Mouse (Mus musculus) testis, postnatal 14 days (tissue): ENCODE results near the gene Cdc123.
A peak's percentile ranks its signal among the peaks of the same experiment; 100 is the strongest.

Experiments used
- DNase-seq: peaks from one replicate; pipeline ENCODE4 v3.0.0; 2021; ENCODE audit warnings: low spot score

Cdc123 gene

GRCm38 (mm10) chr2:5804440-5805045, 40.4 kb downstream of the Cdc123 start:
- no peak for DNase-seq

DNA sequence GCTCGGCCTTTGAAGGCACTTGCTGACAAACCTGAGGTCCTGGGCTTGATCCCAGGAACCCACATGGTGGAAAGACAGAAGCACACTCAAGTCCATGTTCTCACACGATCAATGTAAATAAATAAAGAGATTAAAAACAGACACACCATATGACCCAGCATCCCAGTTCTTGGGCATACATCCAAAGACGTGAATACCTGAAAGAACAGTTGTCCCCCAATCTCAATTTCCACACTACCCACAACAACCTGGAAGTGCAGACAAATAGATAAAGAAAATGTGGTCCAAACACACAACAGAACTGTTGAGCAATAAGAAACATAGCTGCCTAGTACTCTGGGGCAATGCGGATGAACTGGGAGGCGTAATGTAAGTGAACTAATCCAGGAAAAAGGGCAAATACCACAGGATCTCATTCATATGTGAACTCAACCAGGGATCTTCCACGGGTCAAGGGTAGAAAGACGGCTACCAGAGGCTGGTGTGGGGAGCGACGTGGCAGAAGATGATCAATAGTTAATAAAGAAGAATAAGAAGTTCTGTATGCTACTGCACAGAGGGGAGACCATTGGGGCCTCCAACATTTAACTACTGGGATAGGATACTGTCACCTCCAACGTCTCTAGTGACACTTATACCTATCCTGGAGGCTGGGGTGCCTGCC, 42.9 kb downstream of the Cdc123 start:
- DNase-seq, result no peak

- DNase-seq, result no peak
Observed at GRCm38 (mm10) chr2:5801182-5801640, 43.8 kb downstream of the Cdc123 start.

GRCm38 (mm10) chr2:5797816-5798672, 46.9 kb downstream of the Cdc123 start:
- DNase-seq, result no peak

- no peak for DNase-seq
Observed at GRCm38 (mm10) chr2:5793771-5794170, 51.2 kb downstream of the Cdc123 start.

- DNase-seq, result no peak
Observed at GRCm38 (mm10) chr2:5792056-5792455, 52.9 kb downstream of the Cdc123 start.

DNA sequence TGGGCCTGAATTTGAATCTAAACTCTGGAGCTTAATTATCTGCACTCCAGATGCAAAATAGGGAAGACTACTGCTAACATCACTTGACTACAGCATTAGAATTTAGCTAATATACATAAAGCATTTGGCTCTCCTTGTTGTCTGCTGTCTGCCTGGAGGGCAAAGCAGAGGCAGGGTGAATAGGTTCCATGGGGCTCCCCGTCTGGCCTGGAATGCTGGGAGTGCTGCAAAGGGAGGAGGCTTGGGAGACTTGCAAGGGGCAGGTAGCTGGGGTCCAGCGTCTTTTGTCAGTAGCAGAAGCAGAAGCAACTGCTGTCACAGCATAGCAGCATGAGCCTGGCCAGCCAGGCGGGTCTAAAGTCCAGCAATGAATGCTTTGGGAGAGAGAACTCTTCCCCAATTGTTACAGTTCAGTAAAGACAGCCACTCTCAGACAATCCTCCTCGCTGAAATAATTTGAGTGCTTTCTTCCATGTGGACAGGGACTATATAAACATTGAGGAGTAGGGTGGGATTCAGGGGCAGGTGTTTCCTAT, 55.3 kb downstream of the Cdc123 start:
- DNase-seq, result no peak

DNA sequence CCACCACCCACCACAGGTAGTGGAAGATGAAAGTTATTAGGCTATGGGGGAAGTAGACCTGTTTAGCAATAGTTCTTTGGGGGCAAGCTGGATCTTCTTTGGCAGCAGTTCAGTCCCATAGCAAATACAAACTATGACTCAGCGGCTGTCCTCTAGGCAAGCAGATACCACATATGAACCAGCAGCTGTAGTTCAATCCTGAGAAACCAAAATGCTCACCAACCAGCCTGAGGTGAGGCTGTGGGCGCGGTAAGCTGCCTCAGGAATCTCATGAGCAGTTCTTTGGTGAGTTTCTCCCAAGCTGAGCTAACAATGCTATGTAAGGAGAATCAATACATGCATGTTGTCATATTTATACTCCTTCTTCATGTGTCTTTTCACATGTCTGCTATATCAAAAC, 57.6 kb downstream of the Cdc123 start:
- DNase-seq, result no peak

DNA sequence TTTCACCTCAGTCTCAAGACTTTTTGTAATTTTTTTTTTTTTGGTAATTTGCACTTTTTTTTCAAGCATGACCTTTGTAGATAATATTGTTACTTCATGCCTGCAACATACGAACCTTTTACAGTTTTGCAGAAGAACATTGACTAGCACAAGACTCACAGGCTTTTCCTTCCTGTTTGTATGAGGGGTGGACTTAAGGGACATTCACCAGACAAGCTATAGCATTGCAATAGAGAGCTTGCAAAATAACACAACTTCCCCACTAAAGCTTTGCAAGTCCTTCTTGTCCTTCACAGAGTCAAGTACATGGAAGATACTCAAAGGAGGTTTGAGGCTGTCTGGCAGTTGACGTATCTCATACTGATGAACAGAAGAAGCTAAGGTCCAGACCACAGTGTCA, 72.5 kb downstream of the Cdc123 start:
- DNase-seq, result no peak

DNA sequence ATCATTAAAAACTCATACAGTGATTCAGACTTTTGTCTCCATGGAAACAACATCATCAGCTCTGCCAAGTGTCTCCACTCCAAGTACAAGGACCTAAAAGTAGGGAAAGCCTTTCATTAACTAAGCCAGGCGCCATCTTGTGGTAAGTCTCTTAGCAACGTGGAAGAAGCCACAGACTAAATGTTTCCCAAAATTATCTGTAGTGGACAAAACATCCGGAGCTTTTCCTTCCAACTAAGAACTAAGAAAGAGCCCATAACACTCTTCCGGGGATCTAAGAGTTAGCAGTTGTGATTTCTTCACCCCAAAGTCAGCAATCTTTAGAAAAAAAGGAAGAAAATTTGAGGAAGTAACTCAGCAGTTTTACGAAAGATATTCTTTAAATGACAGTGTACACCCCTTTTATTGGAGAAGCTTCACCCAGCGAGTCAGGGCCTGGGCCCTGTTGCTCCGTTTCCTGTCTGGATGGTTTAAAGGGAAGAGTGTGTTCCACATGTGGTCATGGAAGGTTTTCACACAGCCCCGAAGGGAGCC, 74.2 kb downstream of the Cdc123 start:
- no peak for DNase-seq

GRCm38 (mm10) chr2:5769630-5770029, 75.3 kb downstream of the Cdc123 start:
- no peak for DNase-seq

DNA sequence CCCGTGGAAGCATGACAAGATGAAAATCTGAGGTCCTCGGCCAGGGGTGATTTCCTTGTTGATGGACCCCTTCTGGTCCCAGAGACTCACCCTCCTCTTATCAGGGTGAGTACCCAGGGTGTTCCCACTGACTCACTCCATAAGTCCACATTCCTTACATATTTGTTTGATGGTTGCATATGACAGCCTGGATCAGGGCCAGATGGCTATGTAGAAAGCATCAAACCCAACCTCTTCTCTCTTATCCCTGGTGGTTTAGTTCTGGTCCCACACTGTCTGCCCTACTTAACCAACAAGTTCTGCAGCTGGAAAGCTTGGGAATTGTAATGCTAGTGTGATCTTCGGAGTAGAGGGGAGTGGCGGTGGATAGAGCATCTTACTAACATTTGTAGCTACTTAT, 76.0 kb downstream of the Cdc123 start:
- DNase-seq, result no peak

- no peak for DNase-seq
Observed at GRCm38 (mm10) chr2:5762031-5762430, 82.9 kb downstream of the Cdc123 start.

DNA sequence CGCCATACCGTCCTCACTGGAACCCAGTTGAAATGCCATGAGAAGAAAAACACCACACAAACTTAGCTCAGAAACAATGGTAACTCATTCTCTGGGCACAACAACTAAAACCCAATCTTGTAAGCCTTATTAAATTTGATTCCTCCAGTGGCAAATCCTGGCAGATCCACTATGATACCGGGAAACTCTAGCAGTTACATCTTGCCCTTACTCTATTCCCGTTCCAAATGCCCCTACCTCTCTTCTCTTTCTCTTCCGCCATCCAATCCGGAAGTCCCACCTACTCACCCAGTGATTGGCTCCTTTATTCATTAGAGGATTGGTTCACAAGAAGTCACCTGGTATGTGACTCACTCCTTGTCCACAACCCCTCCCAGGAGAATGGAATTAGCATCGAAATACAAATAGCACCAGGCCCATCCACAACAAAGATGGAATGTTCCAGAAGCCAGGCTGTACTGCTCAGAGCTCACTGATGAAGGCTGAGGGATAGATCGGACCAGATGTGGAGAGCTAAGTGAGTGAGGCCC, 84.4 kb downstream of the Cdc123 start:
- no peak for DNase-seq

GRCm38 (mm10) chr2:5758569-5758968, 86.4 kb downstream of the Cdc123 start:
- DNase-seq, result no peak

GRCm38 (mm10) chr2:5750872-5751271, 94.1 kb downstream of the Cdc123 start:
- no peak for DNase-seq

GRCm38 (mm10) chr2:5749210-5749609, 95.8 kb downstream of the Cdc123 start:
- DNase-seq, result no peak

GRCm38 (mm10) chr2:5747545-5748043, 97.4 kb downstream of the Cdc123 start:
- no peak for DNase-seq

DNA sequence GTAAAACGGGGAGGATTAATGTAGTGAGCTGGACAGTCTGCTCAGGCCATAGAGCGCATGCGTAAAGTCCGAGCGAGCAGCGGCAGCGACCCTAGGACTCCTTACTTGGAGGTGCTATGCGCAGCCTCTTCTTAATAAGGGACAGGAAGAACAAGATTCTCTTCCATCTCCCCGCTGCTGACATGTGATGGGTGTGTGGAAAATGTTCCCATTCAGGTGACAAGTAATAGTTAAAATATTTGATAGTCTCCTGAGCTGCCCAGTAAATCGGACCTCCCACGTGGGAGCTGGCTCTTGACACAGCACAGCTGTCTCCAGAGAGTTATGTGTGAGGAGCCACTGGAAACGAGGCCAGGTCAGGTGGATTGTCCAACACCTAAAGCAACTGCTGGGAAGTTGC, 98.4 kb downstream of the Cdc123 start:
- DNase-seq, result peak; percentile 23
